ENCODE assay signal across 9 mouse cellular contexts in genomic region chr8:125518951-125519350, GRCm38 (mm10). TPM values are rescaled to one million over a fixed set of nuclear protein-coding genes. Genes with fewer than 3 reads are reported as not detected.
A peak's percentile ranks its signal among the peaks of the same experiment; 100 is the strongest.
DNase-seq lines count a peak whose midpoint lies in the region; ATAC-seq and TF ChIP-seq lines count a peak whose summit lies in the region.
"Had no signal": no experiment of that assay in that cellular context is flagged by ENCODE, and none has a peak within 500 bp of the region (broad histone marks: within the 10 kb centered on the region; RNA-seq: fewer than 3 reads in every experiment).

No protein-coding gene starts in this region.

- H3K4me2 ChIP-seq in forebrain, embryonic 15.5 days (replicated peaks), result no peak overlapping the region
- no peak overlapping the region for H3K4me2 ChIP-seq in intestine, embryonic 14.5 days (ENCODE audit: low read length)
- H3K4me2 ChIP-seq in intestine, embryonic 16.5 days (ENCODE audit: low read depth, low read length), result no peak overlapping the region
- no peak overlapping the region for H3K4me2 ChIP-seq in liver, embryonic 11.5 days

- no peaks in the 10 kb centered on the region for H3K27me3 ChIP-seq in forebrain, embryonic 10.5 days (ENCODE audit: poor library complexity, severe bottlenecking)
- no peaks in the 10 kb centered on the region for H3K27me3 ChIP-seq in forebrain, embryonic 15.5 days
- no peaks in the 10 kb centered on the region for H3K27me3 ChIP-seq in intestine, embryonic 14.5 days (replicated peaks; ENCODE audit: control insufficient read depth, insufficient read depth, low read length)
- H3K27me3 ChIP-seq in intestine, embryonic 16.5 days (replicated peaks; ENCODE audit: control insufficient read depth, insufficient read depth, low read length), result no peaks in the 10 kb centered on the region
- no peaks in the 10 kb centered on the region for H3K27me3 ChIP-seq in testis, adult 2 months (ENCODE audit: control insufficient read depth, insufficient read depth, low read length)
- H3K27me3 ChIP-seq in liver, embryonic 11.5 days (replicated peaks; ENCODE audit: control insufficient read depth, insufficient read depth, low read length), result no peaks in the 10 kb centered on the region

- no peaks in the 10 kb centered on the region; the same call in 1 of the 2 replicates for H3K36me3 ChIP-seq in forebrain, embryonic 10.5 days (replicated peaks)
- no peaks in the 10 kb centered on the region for H3K36me3 ChIP-seq in forebrain, embryonic 15.5 days
- no peaks in the 10 kb centered on the region for H3K36me3 ChIP-seq in intestine, embryonic 14.5 days (ENCODE audit: control insufficient read depth, insufficient read depth, low read length)
- no peaks in the 10 kb centered on the region for H3K36me3 ChIP-seq in intestine, embryonic 16.5 days (ENCODE audit: control insufficient read depth, insufficient read depth, low read length)
- H3K36me3 ChIP-seq in testis, adult 2 months (ENCODE audit: control insufficient read depth, insufficient read depth, low read length), result no peaks in the 10 kb centered on the region; the same call in 1 of the 2 replicates
- no peaks in the 10 kb centered on the region for H3K36me3 ChIP-seq in liver, embryonic 11.5 days (ENCODE audit: control insufficient read depth, insufficient read depth, low read length)

- peak overlapping the region; percentile 12; the same call in 1 of the 2 replicates for H3K27ac ChIP-seq in forebrain, embryonic 10.5 days
- H3K27ac ChIP-seq in forebrain, embryonic 15.5 days (replicated peaks), result no peak overlapping the region
- peak overlapping the region; percentile 24; the same call in 1 of the 2 replicates for H3K27ac ChIP-seq in intestine, embryonic 14.5 days (ENCODE audit: low read depth)
- H3K27ac ChIP-seq in intestine, embryonic 16.5 days (ENCODE audit: low read length), result no peak overlapping the region; the same call in 1 of the 2 replicates
- no peak overlapping the region for H3K27ac ChIP-seq in testis, adult 2 months (ENCODE audit: control insufficient read depth, insufficient read depth, low read depth, low read length)
- no peak overlapping the region; the same call in none of the 2 replicates for H3K27ac ChIP-seq in liver, embryonic 11.5 days (ENCODE audit: low read depth, low read length)

- no peak overlapping the region for H3K9ac ChIP-seq in forebrain, embryonic 15.5 days (replicated peaks)
- H3K9ac ChIP-seq in intestine, embryonic 14.5 days (ENCODE audit: low read length), result no peak overlapping the region
- H3K9ac ChIP-seq in intestine, embryonic 16.5 days (ENCODE audit: low read depth, low read length), result no peak overlapping the region
- no peak overlapping the region for H3K9ac ChIP-seq in liver, embryonic 11.5 days (ENCODE audit: low read depth, low read length)

- no peaks in the 10 kb centered on the region for H3K9me3 ChIP-seq in forebrain, embryonic 10.5 days
- H3K9me3 ChIP-seq in forebrain, embryonic 15.5 days, result no peaks in the 10 kb centered on the region
- H3K9me3 ChIP-seq in intestine, embryonic 14.5 days (ENCODE audit: control insufficient read depth, low read length), result no peaks in the 10 kb centered on the region
- H3K9me3 ChIP-seq in intestine, embryonic 16.5 days (ENCODE audit: control insufficient read depth, low read length), result no peaks in the 10 kb centered on the region
- no peaks in the 10 kb centered on the region for H3K9me3 ChIP-seq in liver, embryonic 11.5 days (ENCODE audit: control insufficient read depth, low read length)

- no peak overlapping the region for H3K4me3 ChIP-seq in forebrain, embryonic 10.5 days
- no peak overlapping the region for H3K4me3 ChIP-seq in forebrain, embryonic 15.5 days
- H3K4me3 ChIP-seq in intestine, embryonic 14.5 days (ENCODE audit: low read depth, low read length), result no peak overlapping the region
- H3K4me3 ChIP-seq in intestine, embryonic 16.5 days (ENCODE audit: low read length), result no peak overlapping the region
- H3K4me3 ChIP-seq in testis, adult 2 months (ENCODE audit: control insufficient read depth, low read depth, low read length), result peak overlapping the region; percentile 61; the same call in 1 of the 2 replicates
- no peak overlapping the region for H3K4me3 ChIP-seq in liver, embryonic 11.5 days (ENCODE audit: low read depth, low read length)

- DNase-seq in forebrain, embryonic 10.5 days (ENCODE audit: extremely low spot score, low spot score), result no peak
- no peak for DNase-seq in intestine, embryonic 14.5 days (ENCODE audit: low spot score)
- DNase-seq in testis, postnatal 10 days (ENCODE audit: low spot score), result no peak
- DNase-seq in liver, embryonic 11.5 days (ENCODE audit: low spot score), result no peak
- no peak for DNase-seq in left cerebral cortex, adult 8-10 months (ENCODE audit: low spot score in 2 of 2)
- DNase-seq: right cerebral cortex, postnatal 25 days had no signal

- no peak for TF ChIP-seq CTCF in testis, adult 2 months (IDR thresholded peaks at IDR 0.05; ENCODE audit: control insufficient read depth, insufficient read depth, insufficient replicate concordance, low read depth, low read length)

- H3K4me1 ChIP-seq in forebrain, embryonic 10.5 days, result peaks cover 94% of the 10 kb centered on the region
- H3K4me1 ChIP-seq in forebrain, embryonic 15.5 days, result peaks cover 39% of the 10 kb centered on the region
- peaks cover 16% of the 10 kb centered on the region for H3K4me1 ChIP-seq in intestine, embryonic 14.5 days (replicated peaks; ENCODE audit: control insufficient read depth, insufficient read depth, low read length)
- H3K4me1 ChIP-seq in intestine, embryonic 16.5 days (ENCODE audit: control insufficient read depth, insufficient read depth, low read length), result peaks cover 32% of the 10 kb centered on the region
- H3K4me1 ChIP-seq in testis, adult 2 months (ENCODE audit: control insufficient read depth, insufficient read depth, low read length), result peaks cover 9% of the 10 kb centered on the region
- peaks cover 30% of the 10 kb centered on the region for H3K4me1 ChIP-seq in liver, embryonic 11.5 days (replicated peaks; ENCODE audit: control insufficient read depth, insufficient read depth, low read length)

- no peak for ATAC-seq in forebrain, embryonic 15.5 days (replicated peaks)
- ATAC-seq in intestine, embryonic 14.5 days (replicated peaks; ENCODE audit: low FRiP score, low TSS enrichment, low read depth), result no peak
- no peak for ATAC-seq in intestine, embryonic 16.5 days
- no peak for ATAC-seq in liver, embryonic 11.5 days (replicated peaks; ENCODE audit: low FRiP score)

- no peak for TF ChIP-seq POLR2A in testis, adult 2 months (IDR thresholded peaks at IDR 0.05; ENCODE audit: control insufficient read depth, low read depth, low read length)

- 91% methylated on average over 4 of the region's 4 CpGs for WGBS in forebrain, embryonic 10.5 days
- WGBS in forebrain, embryonic 15.5 days, result 79% methylated on average over 4 of the region's 4 CpGs
- 78% methylated on average over 4 of the region's 4 CpGs for WGBS in intestine, embryonic 14.5 days
- 72% methylated on average over 4 of the region's 4 CpGs for WGBS in intestine, embryonic 16.5 days
- WGBS in liver, embryonic 11.5 days, result 75% methylated on average over 4 of the region's 4 CpGs

RNA-seq across cellular contexts. Expression of gene Sipa1l2, which starts 50.7 kb away (rescaled TPM):
- polyA plus RNA-seq in forebrain, embryonic 10.5 days (2016; fragmentation: Nextera tagmentation; extraction: Ambion mirVana), result 13.1 and 15.4 TPM in 2 replicates
- polyA plus RNA-seq in forebrain, embryonic 15.5 days (2015; fragmentation: Nextera tagmentation; extraction: Ambion mirVana), result 32.0 and 37.1 TPM in 2 replicates
- polyA plus RNA-seq in intestine, embryonic 14.5 days (2014; fragmentation: Nextera tagmentation; extraction: Ambion mirVana), result 6.9 and 7.2 TPM in 2 replicates
- polyA plus RNA-seq in intestine, embryonic 16.5 days (2015; fragmentation: Nextera tagmentation; extraction: Ambion mirVana), result 4.9 and 6.8 TPM in 2 replicates
- 19.6 and 21.2 TPM in 2 replicates for polyA plus RNA-seq in testis, adult 2 months (2012; rRNA removed)
- polyA plus RNA-seq in liver, embryonic 11.5 days (2014; fragmentation: Nextera tagmentation; extraction: Ambion mirVana), result 4.7 and 4.8 TPM in 2 replicates
- total RNA-seq in left cerebral cortex, adult 8-10 months (2022), result 10 to 100 TPM; 37.1 to 40.6 (median 38.6) TPM

Comparison
In these comparisons a context has a peak if more than half of its experiments do, and no peak if none do; other contexts are left out.
1. H3K27ac ChIP-seq: peak in forebrain, embryonic 10.5 days (single experiment) and intestine, embryonic 14.5 days (single experiment); none in forebrain, embryonic 15.5 days (single experiment), intestine, embryonic 16.5 days (single experiment), testis, adult 2 months (single experiment) and liver, embryonic 11.5 days (single experiment).